16 mouse cellular contexts compared by ENCODE assay signal in genomic region chr3:102262665-102263064, GRCm38 (mm10). TPM values are rescaled to one million over a fixed set of nuclear protein-coding genes. Genes with fewer than 3 reads are reported as not detected.
DNase-seq lines count a peak whose midpoint lies in the region; ATAC-seq lines count a peak whose summit lies in the region.
"Had no signal": no experiment of that assay in that cellular context is flagged by ENCODE, and none has a peak within 500 bp of the region (broad histone marks: within the 10 kb centered on the region; RNA-seq: fewer than 3 reads in every experiment).

No protein-coding gene starts in this region.

- H3K27me3 ChIP-seq in embryonic facial prominence, embryonic 14.5 days (replicated peaks; ENCODE audit: control insufficient read depth, insufficient read depth, low read length) = no peaks in the 10 kb centered on the region
- no peaks in the 10 kb centered on the region for H3K27me3 ChIP-seq in neural tube, embryonic 15.5 days (replicated peaks)
- H3K27me3 ChIP-seq: midbrain, embryonic 13.5 days had no signal

- no peak overlapping the region for H3K4me3 ChIP-seq in embryonic facial prominence, embryonic 14.5 days (ENCODE audit: low read depth, low read length)
- H3K4me3 ChIP-seq in neural tube, embryonic 15.5 days (replicated peaks) = no peak overlapping the region
- H3K4me3 ChIP-seq: midbrain, embryonic 13.5 days had no signal

- peak overlapping the region; percentile 15; the same call in 1 of the 2 replicates for H3K4me2 ChIP-seq in embryonic facial prominence, embryonic 14.5 days (ENCODE audit: low read depth, low read length)
- H3K4me2 ChIP-seq in neural tube, embryonic 15.5 days = no peak overlapping the region
- H3K4me2 ChIP-seq: midbrain, embryonic 13.5 days had no signal

- H3K9ac ChIP-seq in embryonic facial prominence, embryonic 14.5 days (ENCODE audit: low read depth, low read length) = no peak overlapping the region
- H3K9ac ChIP-seq in neural tube, embryonic 15.5 days (replicated peaks) = no peak overlapping the region
- H3K9ac ChIP-seq: liver, postnatal 0 days; midbrain, embryonic 13.5 days had no signal

- no peaks in the 10 kb centered on the region for H3K36me3 ChIP-seq in embryonic facial prominence, embryonic 14.5 days (ENCODE audit: control insufficient read depth, insufficient read depth, low read length)
- H3K36me3 ChIP-seq in neural tube, embryonic 15.5 days = no peaks in the 10 kb centered on the region
- H3K36me3 ChIP-seq: G1E; midbrain, embryonic 13.5 days had no signal

- no peak overlapping the region for H3K27ac ChIP-seq in embryonic facial prominence, embryonic 14.5 days (replicated peaks; ENCODE audit: low read depth, low read length)
- H3K27ac ChIP-seq in neural tube, embryonic 15.5 days (replicated peaks) = no peak overlapping the region
- H3K27ac ChIP-seq: midbrain, embryonic 13.5 days had no signal

- peak; percentile 15 for DNase-seq in layer of hippocampus, adult 9-11 months
- DNase-seq in layer of hippocampus, postnatal 36 days = no peak
- DNase-seq in right cerebral cortex, adult 18-20 months = peak; percentile 18
- DNase-seq in right cerebral cortex, postnatal 4 days = no peak
- peak; percentile 81 for DNase-seq in embryonic facial prominence, embryonic 14.5 days (ENCODE audit: low spot score)
- DNase-seq in right cerebral cortex, postnatal 25 days = no peak
- DNase-seq: cerebellum, postnatal 10 days; gastrocnemius, postnatal 25 days; liver; liver, postnatal 0 days; lung, postnatal 36 days; thymus, postnatal 4 days had no signal

- H3K9me3 ChIP-seq in embryonic facial prominence, embryonic 14.5 days (ENCODE audit: control insufficient read depth, low read length) = no peaks in the 10 kb centered on the region
- H3K9me3 ChIP-seq in neural tube, embryonic 15.5 days (replicated peaks) = no peaks in the 10 kb centered on the region
- H3K9me3 ChIP-seq: G1E; midbrain, embryonic 13.5 days had no signal

- WGBS in embryonic facial prominence, embryonic 14.5 days = 18% methylated on average over 8 of the region's 8 CpGs
- 58% methylated on average over 8 of the region's 8 CpGs for WGBS in neural tube, embryonic 15.5 days

- H3K4me1 ChIP-seq in embryonic facial prominence, embryonic 14.5 days (ENCODE audit: control insufficient read depth, insufficient read depth, low read length) = peaks cover 25% of the 10 kb centered on the region; the same call in 1 of the 2 replicates
- peaks cover 12% of the 10 kb centered on the region; the same call in 1 of the 2 replicates for H3K4me1 ChIP-seq in neural tube, embryonic 15.5 days
- H3K4me1 ChIP-seq: midbrain, embryonic 13.5 days had no signal

- ATAC-seq in embryonic facial prominence, embryonic 14.5 days (ENCODE audit: low read depth) = peak; percentile 72
- peak; percentile 48; the same call in 1 of the 2 replicates for ATAC-seq in neural tube, embryonic 15.5 days (ENCODE audit: low FRiP score)
- ATAC-seq: intestine, embryonic 16.5 days; liver, postnatal 0 days; midbrain, embryonic 13.5 days had no signal

RNA-seq across cellular contexts. Expression of gene Vangl1, which starts 58.2 kb away (rescaled TPM):
- total RNA-seq in layer of hippocampus, postnatal 36 days (2021) = 1 to 10 TPM; 5.3 to 7.3 TPM
- 20.8 and 26.6 TPM in 2 replicates for polyA plus RNA-seq in embryonic facial prominence, embryonic 14.5 days (2014; fragmentation: Nextera tagmentation; extraction: Ambion mirVana)
- 9.0 and 11.8 TPM in 2 replicates for polyA plus RNA-seq in neural tube, embryonic 15.5 days (2015; fragmentation: Nextera tagmentation; extraction: Ambion mirVana)

Comparison
In these comparisons a context has a peak if more than half of its experiments do, and no peak if none do; other contexts are left out.
1. DNase-seq: peak in layer of hippocampus, adult 9-11 months (single experiment), right cerebral cortex, adult 18-20 months (single experiment) and embryonic facial prominence, embryonic 14.5 days (single experiment); none in layer of hippocampus, postnatal 36 days (0 of 2), right cerebral cortex, postnatal 4 days (single experiment) and right cerebral cortex, postnatal 25 days (single experiment).